In the genomic region with DNA sequence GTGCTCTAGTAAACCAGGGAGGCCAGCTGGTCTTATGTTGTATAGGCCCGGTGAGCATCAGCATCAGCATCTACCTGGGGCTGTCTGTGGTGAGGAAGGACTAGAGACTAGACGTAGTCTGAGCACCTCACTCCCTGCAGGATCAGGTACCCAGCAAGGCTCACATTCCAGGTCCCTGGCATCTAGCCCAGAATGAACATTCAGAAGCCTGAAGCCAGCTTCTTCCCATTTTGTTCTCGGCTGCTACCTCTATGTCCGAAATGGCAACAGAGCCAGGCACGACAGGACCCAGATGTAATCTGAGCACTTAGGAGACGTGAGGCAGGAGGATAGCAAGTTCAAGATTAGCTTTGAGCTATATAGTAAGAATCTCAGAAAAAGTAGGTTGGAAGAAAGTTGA, we compare ENCODE assay signal across 24 mouse cellular contexts. TPM values are rescaled to one million over a fixed set of nuclear protein-coding genes. Genes with fewer than 3 reads are reported as not detected.
DNase-seq lines count a peak whose midpoint lies in the region; ATAC-seq and TF ChIP-seq lines count a peak whose summit lies in the region.
"Had no signal": no experiment of that assay in that cellular context is flagged by ENCODE, and none has a peak within 500 bp of the region (broad histone marks: within the 10 kb centered on the region; RNA-seq: fewer than 3 reads in every experiment).

No protein-coding gene starts in this region.

- no peak for DNase-seq in heart, postnatal 25 days (ENCODE audit: low spot score)
- DNase-seq in kidney, adult 9 months, result peak; percentile 21
- DNase-seq in cerebellum, postnatal 25 days, result peak; percentile 51 to 72
- DNase-seq in urinary bladder, postnatal 14 days (ENCODE audit: low spot score), result no peak
- DNase-seq in midbrain, postnatal 0 days (ENCODE audit: low spot score), result no peak
- DNase-seq: adrenal gland, postnatal 36 days; embryo, embryonic 11 days; lung, adult 2 months; retina, postnatal 1 day; thymus, postnatal 4 days had no signal

- H3K27me3 ChIP-seq in heart, embryonic 13.5 days (replicated peaks), result peaks cover 14% of the 10 kb centered on the region
- H3K27me3 ChIP-seq in kidney, embryonic 15.5 days, result no peaks in the 10 kb centered on the region
- no peaks in the 10 kb centered on the region for H3K27me3 ChIP-seq in liver, embryonic 15.5 days
- no peaks in the 10 kb centered on the region for H3K27me3 ChIP-seq in midbrain, postnatal 0 days (ENCODE audit: insufficient read depth, low read length)
- H3K27me3 ChIP-seq: forebrain, embryonic 15.5 days; hindbrain, embryonic 13.5 days; midbrain, embryonic 12.5 days had no signal

- no peak for TF ChIP-seq CTCF in midbrain, postnatal 0 days (IDR thresholded peaks at IDR 0.05)

- H3K4me2 ChIP-seq in heart, embryonic 13.5 days, result no peak overlapping the region
- H3K4me2 ChIP-seq in kidney, embryonic 15.5 days, result no peak overlapping the region
- peak overlapping the region; percentile 59 for H3K4me2 ChIP-seq in liver, embryonic 15.5 days
- H3K4me2 ChIP-seq in midbrain, postnatal 0 days (ENCODE audit: low read depth, low read length, poor library complexity, severe bottlenecking), result no peak overlapping the region
- H3K4me2 ChIP-seq: forebrain, embryonic 15.5 days; hindbrain, embryonic 13.5 days; midbrain, embryonic 12.5 days had no signal

- H3K9ac ChIP-seq in heart, embryonic 13.5 days, result no peak overlapping the region
- H3K9ac ChIP-seq in kidney, embryonic 15.5 days, result no peak overlapping the region
- H3K9ac ChIP-seq in liver, embryonic 15.5 days, result peak overlapping the region; percentile 40; the same call in 1 of the 2 replicates
- no peak overlapping the region for H3K9ac ChIP-seq in midbrain, postnatal 0 days (replicated peaks; ENCODE audit: low read length, poor library complexity, severe bottlenecking)
- H3K9ac ChIP-seq: forebrain, embryonic 15.5 days; hindbrain, embryonic 13.5 days; midbrain, embryonic 12.5 days had no signal

- H3K27ac ChIP-seq in heart, embryonic 13.5 days (replicated peaks), result 0 out of 2 replicates have a peak overlapping the region, but pooled peaks have one; percentile 29
- H3K27ac ChIP-seq in kidney, embryonic 15.5 days, result no peak overlapping the region
- H3K27ac ChIP-seq in liver, embryonic 15.5 days (replicated peaks), result peak overlapping the region; percentile 88
- no peak overlapping the region for H3K27ac ChIP-seq in midbrain, postnatal 0 days (ENCODE audit: low read depth, low read length)
- H3K27ac ChIP-seq: hindbrain, embryonic 13.5 days; limb, embryonic 10.5 days; macrophage; midbrain, embryonic 12.5 days had no signal

- intact Hi-C loops in heart, postnatal 25 days (cut with DNase I), result no loop called here

- H3K36me3 ChIP-seq in heart, embryonic 13.5 days, result peaks cover 92% of the 10 kb centered on the region
- H3K36me3 ChIP-seq in kidney, embryonic 15.5 days, result peaks cover 86% of the 10 kb centered on the region
- H3K36me3 ChIP-seq in liver, embryonic 15.5 days (replicated peaks), result peaks cover 80% of the 10 kb centered on the region
- peaks cover 58% of the 10 kb centered on the region for H3K36me3 ChIP-seq in midbrain, postnatal 0 days (ENCODE audit: insufficient read depth, low read length)

- H3K4me1 ChIP-seq in heart, embryonic 13.5 days, result peaks cover 48% of the 10 kb centered on the region
- H3K4me1 ChIP-seq in kidney, embryonic 15.5 days, result peaks cover 18% of the 10 kb centered on the region
- H3K4me1 ChIP-seq in liver, embryonic 15.5 days (replicated peaks), result peaks cover 100% of the 10 kb centered on the region
- H3K4me1 ChIP-seq in midbrain, postnatal 0 days (ENCODE audit: insufficient read depth, low read length), result peaks cover 17% of the 10 kb centered on the region; the same call in 1 of the 2 replicates

- no peak overlapping the region for H3K4me3 ChIP-seq in heart, embryonic 13.5 days
- no peak overlapping the region for H3K4me3 ChIP-seq in kidney, embryonic 15.5 days (replicated peaks)
- H3K4me3 ChIP-seq in liver, embryonic 15.5 days (replicated peaks), result no peak overlapping the region
- H3K4me3 ChIP-seq in midbrain, postnatal 0 days (ENCODE audit: low read depth, low read length), result no peak overlapping the region
- H3K4me3 ChIP-seq: forebrain, embryonic 15.5 days; hindbrain, embryonic 13.5 days; limb, embryonic 10.5 days; midbrain, embryonic 12.5 days; myocyte had no signal

- ATAC-seq in heart, embryonic 13.5 days (ENCODE audit: extremely low read depth, insufficient number of reproducible peaks, low FRiP score, low TSS enrichment), result no peak
- no peak for ATAC-seq in kidney, embryonic 15.5 days (replicated peaks; ENCODE audit: low FRiP score)
- ATAC-seq in liver, embryonic 15.5 days (ENCODE audit: insufficient read depth), result no peak
- ATAC-seq in midbrain, postnatal 0 days (ENCODE audit: low FRiP score), result no peak
- ATAC-seq: forebrain, embryonic 15.5 days had no signal

- no peaks in the 10 kb centered on the region for H3K9me3 ChIP-seq in heart, embryonic 13.5 days
- no peaks in the 10 kb centered on the region for H3K9me3 ChIP-seq in kidney, embryonic 15.5 days (replicated peaks)
- no peaks in the 10 kb centered on the region for H3K9me3 ChIP-seq in liver, embryonic 15.5 days (replicated peaks)
- H3K9me3 ChIP-seq in midbrain, postnatal 0 days (ENCODE audit: low read length), result no peaks in the 10 kb centered on the region
- H3K9me3 ChIP-seq: forebrain, embryonic 15.5 days; hindbrain, embryonic 13.5 days; limb, embryonic 10.5 days; midbrain, embryonic 12.5 days had no signal

- 54% methylated on average over 6 of the region's 6 CpGs for WGBS in heart, embryonic 13.5 days
- 80% methylated on average over 6 of the region's 6 CpGs for WGBS in kidney, embryonic 15.5 days
- WGBS in liver, embryonic 15.5 days (ENCODE audit: insufficient replicate concordance), result 62% methylated on average over 6 of the region's 6 CpGs
- 87% methylated on average over 6 of the region's 6 CpGs for WGBS in midbrain, postnatal 0 days

RNA-seq across cellular contexts. Expression of a gene that starts 11.0 kb away (rescaled TPM):
- 0.86 and 0.88 TPM in 2 replicates for polyA plus RNA-seq in heart, embryonic 13.5 days (2015; fragmentation: Nextera tagmentation; extraction: Ambion mirVana)
- total RNA-seq in heart, postnatal 25 days (2021), result 1 to 10 TPM in 1 of 2 experiments, under 1 TPM in 1; 0.49 to 1.1 TPM
- 2.0 and 3.7 TPM in 2 replicates for polyA plus RNA-seq in kidney, embryonic 15.5 days (2015; fragmentation: Nextera tagmentation; extraction: Ambion mirVana)
- polyA plus RNA-seq in liver, embryonic 15.5 days (2015; fragmentation: Nextera tagmentation; extraction: Ambion mirVana), result 5.2 and 5.3 TPM in 2 replicates
- total RNA-seq in midbrain, postnatal 0 days (2014; rRNA removed), result 86.9 and 92.3 TPM in 2 replicates
- 67.6 and 68.0 TPM in 2 replicates for polyA plus RNA-seq in midbrain, postnatal 0 days (2015; fragmentation: Nextera tagmentation; extraction: Ambion mirVana)
- polyA plus RNA-seq: macrophage had no signal

RNA-seq across cellular contexts. Expression of a gene that starts 31.0 kb away (rescaled TPM):
- 42.9 and 43.0 TPM in 2 replicates for polyA plus RNA-seq in heart, embryonic 13.5 days (2015; fragmentation: Nextera tagmentation; extraction: Ambion mirVana)
- total RNA-seq in heart, postnatal 25 days (2021), result 100 to 1,000 TPM in 1 of 2 experiments, 10 to 100 TPM in 1; 98.2 to 109 TPM
- 43.0 and 46.4 TPM in 2 replicates for polyA plus RNA-seq in kidney, embryonic 15.5 days (2015; fragmentation: Nextera tagmentation; extraction: Ambion mirVana)
- polyA plus RNA-seq in liver, embryonic 15.5 days (2015; fragmentation: Nextera tagmentation; extraction: Ambion mirVana), result 31.0 and 33.3 TPM in 2 replicates
- 35.1 and 46.6 TPM in 2 replicates for total RNA-seq in midbrain, postnatal 0 days (2014; rRNA removed)
- 31.3 and 31.4 TPM in 2 replicates for polyA plus RNA-seq in midbrain, postnatal 0 days (2015; fragmentation: Nextera tagmentation; extraction: Ambion mirVana)

RNA-seq across cellular contexts. Expression of a gene that starts 43.6 kb away (rescaled TPM):
- polyA plus RNA-seq in heart, embryonic 13.5 days (2015; fragmentation: Nextera tagmentation; extraction: Ambion mirVana), result not detected in 2 replicates
- total RNA-seq in heart, postnatal 25 days (2021), result not detected
- not detected in 2 replicates for polyA plus RNA-seq in kidney, embryonic 15.5 days (2015; fragmentation: Nextera tagmentation; extraction: Ambion mirVana)
- not detected in 2 replicates for polyA plus RNA-seq in liver, embryonic 15.5 days (2015; fragmentation: Nextera tagmentation; extraction: Ambion mirVana)
- total RNA-seq in midbrain, postnatal 0 days (2014; rRNA removed), result not detected in 2 replicates
- polyA plus RNA-seq in midbrain, postnatal 0 days (2015; fragmentation: Nextera tagmentation; extraction: Ambion mirVana), result not detected in 2 replicates
- total RNA-seq: adrenal gland, postnatal 36 days; gastrocnemius, adult 18-20 months; layer of hippocampus, adult 18-20 months; left cerebral cortex, adult 18-20 months; neutrophil, adult 5-6 weeks had no signal
- polyA plus RNA-seq: forebrain, embryonic 15.5 days; heart, embryonic 14.5 days; hindbrain, embryonic 13.5 days; limb, embryonic 10.5 days; lung, adult 2 months; macrophage; midbrain, embryonic 12.5 days; myocyte had no signal

RNA-seq across cellular contexts. Expression of a gene that starts 48.2 kb away (rescaled TPM):
- 54.3 and 59.7 TPM in 2 replicates for polyA plus RNA-seq in heart, embryonic 13.5 days (2015; fragmentation: Nextera tagmentation; extraction: Ambion mirVana)
- total RNA-seq in heart, postnatal 25 days (2021), result 10 to 100 TPM; 23.9 to 24.3 TPM
- 79.0 and 89.6 TPM in 2 replicates for polyA plus RNA-seq in kidney, embryonic 15.5 days (2015; fragmentation: Nextera tagmentation; extraction: Ambion mirVana)
- polyA plus RNA-seq in liver, embryonic 15.5 days (2015; fragmentation: Nextera tagmentation; extraction: Ambion mirVana), result 40.1 and 43.9 TPM in 2 replicates
- 45.6 and 71.3 TPM in 2 replicates for total RNA-seq in midbrain, postnatal 0 days (2014; rRNA removed)
- polyA plus RNA-seq in midbrain, postnatal 0 days (2015; fragmentation: Nextera tagmentation; extraction: Ambion mirVana), result 64.3 and 67.1 TPM in 2 replicates

Comparison
In these comparisons a context has a peak if more than half of its experiments do, and no peak if none do; other contexts are left out.
1. H3K27ac ChIP-seq: peak in heart, embryonic 13.5 days (single experiment) and liver, embryonic 15.5 days (single experiment); none in kidney, embryonic 15.5 days (single experiment) and midbrain, postnatal 0 days (single experiment).
2. DNase-seq: peak in kidney, adult 9 months (single experiment) and cerebellum, postnatal 25 days (2 of 2); none in heart, postnatal 25 days (single experiment), urinary bladder, postnatal 14 days (single experiment) and midbrain, postnatal 0 days (single experiment).
3. RNA of a gene that starts 11.0 kb away (polyA plus RNA-seq): 67.6 to 68.0 TPM in midbrain, postnatal 0 days; 5.2 to 5.3 TPM in liver, embryonic 15.5 days, 2.0 to 3.7 TPM in kidney, embryonic 15.5 days and 0.86 to 0.88 TPM in heart, embryonic 13.5 days; every median in the first group is over 10 times any median in the second.